Mouse (Mus musculus) intestine, embryonic 16.5 days (tissue): ENCODE results near the gene Foxe1. TPM values are rescaled to one million over a fixed set of nuclear protein-coding genes. Genes with fewer than 3 reads are reported as not detected.

Experiments used
- ATAC-seq: fragments of 200-750 bp; cut with Nextera tagmentation; 2 replicates; pipeline ENCODE4 v1.8.0; 2017; ENCODE audit warnings: moderate TSS enrichment, moderate library complexity
- H3K27ac ChIP-seq: fragments of 300-500 bp; sonication (generic); 2 replicates; pipeline ENCODE4 v1.5.1; 2014; ENCODE audit warnings: mild to moderate bottlenecking, low read length
- H3K27me3 ChIP-seq: fragments of 300-500 bp; sonication (generic); replicated peaks from 2 replicates; pipeline ENCODE4 v1.6.1; 2014; ENCODE audit warnings: low read length, control low read depth, mixed read lengths; ENCODE audit not compliant: control insufficient read depth, insufficient read depth
- H3K36me3 ChIP-seq: fragments of 300-500 bp; sonication (generic); 2 replicates; pipeline ENCODE4 v1.6.1; 2014; ENCODE audit warnings: low read length, control low read depth; ENCODE audit not compliant: control insufficient read depth, insufficient read depth
- H3K4me1 ChIP-seq: fragments of 300-500 bp; sonication (generic); 2 replicates; pipeline ENCODE4 v1.6.1; 2014; ENCODE audit warnings: low read length, control low read depth, mixed read lengths; ENCODE audit not compliant: control insufficient read depth, insufficient read depth
- H3K4me2 ChIP-seq: fragments of 300-500 bp; sonication (generic); 2 replicates; pipeline ENCODE4 v1.6.1; 2014; ENCODE audit warnings: low read depth, low read length, control low read depth
- H3K4me3 ChIP-seq: fragments of 300-500 bp; sonication (generic); 2 replicates; pipeline ENCODE4 v1.5.1; 2014; ENCODE audit warnings: mild to moderate bottlenecking, low read length
- H3K9ac ChIP-seq: fragments of 300-500 bp; sonication (generic); 2 replicates; pipeline ENCODE4 v1.6.1; 2014; ENCODE audit warnings: low read depth, low read length
- H3K9me3 ChIP-seq: fragments of 300-500 bp; sonication (generic); 2 replicates; pipeline ENCODE4 v1.6.1; 2016; ENCODE audit warnings: low read length, control low read depth; ENCODE audit not compliant: control insufficient read depth
- WGBS: fragments of 180-500 bp; shearing (Covaris S2); extraction: QIAGEN DNeasy Blood & Tissue Kit; methylation state at CpG from one replicate; pipeline ENCODE4 v1.1.7; 2014; 5-methylcytosine and 5-hydroxymethylcytosine counted together
- polyA plus RNA-seq: library from polyadenylated mRNA; unstranded; fragments of >200 nt; fragmentation: Nextera tagmentation; extraction: Ambion mirVana; gene quantifications from 2 replicates; pipeline ENCODE4 v1.2.1, GENCODE M21; 2015

Foxe1 gene
- polyA plus RNA-seq, 1 experiment from 2014 or later: not detected

GRCm38 (mm10) chr4:46361258-46361657, 17.8 kb downstream of the Foxe1 start:
- 0 out of 2 replicates have a peak, but pooled peaks cover 3% of the 10 kb centered on the region for H3K9me3 ChIP-seq
- no peak overlapping the region for H3K4me2 ChIP-seq
- no peaks in the 10 kb centered on the region for H3K4me1 ChIP-seq
- H3K4me3 ChIP-seq: no peak overlapping the region
- no peak for ATAC-seq
- no peaks in the 10 kb centered on the region; the same call in 1 of the 2 replicates for H3K27me3 ChIP-seq
- H3K27ac ChIP-seq: no peak overlapping the region
- H3K36me3 ChIP-seq: no peaks in the 10 kb centered on the region
- no peak overlapping the region for H3K9ac ChIP-seq
- WGBS: 68% methylated on average over 5 of the region's 5 CpGs

GRCm38 (mm10) chr4:46364360-46364759, 21.0 kb downstream of the Foxe1 start:
- H3K4me2 ChIP-seq: no peak overlapping the region
- H3K9me3 ChIP-seq: 0 out of 2 replicates have a peak, but pooled peaks cover 3% of the 10 kb centered on the region
- H3K27ac ChIP-seq: no peak overlapping the region
- H3K27me3 ChIP-seq: peaks cover 7% of the 10 kb centered on the region
- WGBS: 90% methylated on average over 2 of the region's 2 CpGs
- H3K4me1 ChIP-seq: no peaks in the 10 kb centered on the region
- no peak overlapping the region for H3K9ac ChIP-seq
- no peaks in the 10 kb centered on the region for H3K36me3 ChIP-seq
- ATAC-seq: no peak
- no peak overlapping the region for H3K4me3 ChIP-seq

- WGBS: 14% methylated on average over 12 of the region's 12 CpGs
- ATAC-seq: no peak
- peaks cover 11% of the 10 kb centered on the region for H3K27me3 ChIP-seq
- H3K4me1 ChIP-seq: peaks cover 8% of the 10 kb centered on the region; the same call in 1 of the 2 replicates
- no peak overlapping the region for H3K9ac ChIP-seq
- H3K4me2 ChIP-seq: no peak overlapping the region
- no peaks in the 10 kb centered on the region for H3K36me3 ChIP-seq
- no peak overlapping the region for H3K27ac ChIP-seq
- no peak overlapping the region for H3K4me3 ChIP-seq
- H3K9me3 ChIP-seq: 0 out of 2 replicates have a peak, but pooled peaks cover 3% of the 10 kb centered on the region
Measured at GRCm38 (mm10) chr4:46367487-46367959, 24.1 kb downstream of the Foxe1 start.

- Histone ChIP-seq H3K4me3 (no peak overlapping the region), H3K9ac (no peak overlapping the region), H3K27me3 (peaks cover 11% of the 10 kb centered on the region), H3K36me3 (no peaks in the 10 kb centered on the region), H3K27ac (no peak overlapping the region), H3K4me1 (peaks cover 8% of the 10 kb centered on the region; the same call in 1 of the 2 replicates), H3K9me3 (0 out of 2 replicates have a peak, but pooled peaks cover 3% of the 10 kb centered on the region), H3K4me2 (no peak overlapping the region)
- WGBS: 61% methylated on average over 4 of the region's 4 CpGs
- ATAC-seq: no peak
Measured at GRCm38 (mm10) chr4:46369070-46369469, 25.7 kb downstream of the Foxe1 start.

- H3K4me2 ChIP-seq: no peak overlapping the region
- 40% methylated on average over 6 of the region's 6 CpGs for WGBS
- no peak overlapping the region for H3K9ac ChIP-seq
- H3K4me1 ChIP-seq: peaks cover 8% of the 10 kb centered on the region; the same call in 1 of the 2 replicates
- H3K27ac ChIP-seq: no peak overlapping the region
- no peaks in the 10 kb centered on the region for H3K9me3 ChIP-seq
- peaks cover 11% of the 10 kb centered on the region for H3K27me3 ChIP-seq
- H3K4me3 ChIP-seq: no peak overlapping the region
- peak; percentile 50 for ATAC-seq
- H3K36me3 ChIP-seq: no peaks in the 10 kb centered on the region
Measured at GRCm38 (mm10) chr4:46370406-46370805, 27.0 kb downstream of the Foxe1 start.

- Histone ChIP-seq H3K9ac (no peak overlapping the region), H3K9me3 (no peaks in the 10 kb centered on the region), H3K36me3 (no peaks in the 10 kb centered on the region), H3K27ac (no peak overlapping the region), H3K4me3 (0 out of 2 replicates have a peak overlapping the region, but pooled peaks have one; percentile 9), H3K4me1 (peaks cover 8% of the 10 kb centered on the region; the same call in 1 of the 2 replicates), H3K27me3 (peaks cover 11% of the 10 kb centered on the region), H3K4me2 (peak overlapping the region; percentile 9; the same call in 1 of the 2 replicates)
- WGBS: 4% methylated on average over 18 of the region's 19 CpGs
- peak; percentile 70 for ATAC-seq
Measured at GRCm38 (mm10) chr4:46371030-46371429, 27.6 kb downstream of the Foxe1 start.

- Histone ChIP-seq H3K4me3 (peak overlapping the region; percentile 36; the same call in 1 of the 2 replicates), H3K27me3 (0 out of 2 replicates have a peak, but pooled peaks cover 3% of the 10 kb centered on the region), H3K27ac (no peak overlapping the region), H3K36me3 (peaks cover 7% of the 10 kb centered on the region; the same call in 1 of the 2 replicates), H3K9me3 (no peaks in the 10 kb centered on the region), H3K9ac (peak overlapping the region; percentile 56), H3K4me1 (peaks cover 8% of the 10 kb centered on the region; the same call in 1 of the 2 replicates), H3K4me2 (peak overlapping the region; percentile 63)
- 57% methylated on average over 6 of the region's 6 CpGs for WGBS
- no peak for ATAC-seq
Measured at GRCm38 (mm10) chr4:46374455-46374854, 31.0 kb downstream of the Foxe1 start.

- no peaks in the 10 kb centered on the region for H3K9me3 ChIP-seq
- H3K4me3 ChIP-seq: peak overlapping the region; percentile 36
- H3K9ac ChIP-seq: peak overlapping the region; percentile 56
- peak; percentile 79 for ATAC-seq
- 0 out of 2 replicates have a peak, but pooled peaks cover 2% of the 10 kb centered on the region for H3K27me3 ChIP-seq
- peaks cover 8% of the 10 kb centered on the region; the same call in 1 of the 2 replicates for H3K4me1 ChIP-seq
- 21% methylated on average over 22 of the region's 22 CpGs for WGBS
- H3K36me3 ChIP-seq: peaks cover 8% of the 10 kb centered on the region
- no peak overlapping the region for H3K27ac ChIP-seq
- H3K4me2 ChIP-seq: peak overlapping the region; percentile 63
Measured at GRCm38 (mm10) chr4:46374869-46375368, 31.5 kb downstream of the Foxe1 start.

GRCm38 (mm10) chr4:46388556-46388955, 45.1 kb downstream of the Foxe1 start:
- H3K4me2 ChIP-seq: peak overlapping the region; percentile 60
- no peaks in the 10 kb centered on the region for H3K9me3 ChIP-seq
- no peaks in the 10 kb centered on the region for H3K27me3 ChIP-seq
- H3K4me1 ChIP-seq: no peaks in the 10 kb centered on the region
- no peak for ATAC-seq
- H3K27ac ChIP-seq: no peak overlapping the region
- H3K4me3 ChIP-seq: peak overlapping the region; percentile 72
- 21% methylated on average over 5 of the region's 5 CpGs for WGBS
- H3K9ac ChIP-seq: peak overlapping the region; percentile 84; the same call in 1 of the 2 replicates
- H3K36me3 ChIP-seq: no peaks in the 10 kb centered on the region
